9 mouse cellular contexts compared by ENCODE assay signal in genomic region chr14:34769567-34770158, GRCm38 (mm10). TPM values are rescaled to one million over a fixed set of nuclear protein-coding genes. Genes with fewer than 3 reads are reported as not detected.
DNase-seq lines count a peak whose midpoint lies in the region; ATAC-seq and TF ChIP-seq lines count a peak whose summit lies in the region.
"Had no signal": no experiment of that assay in that cellular context is flagged by ENCODE, and none has a peak within 500 bp of the region (broad histone marks: within the 10 kb centered on the region; RNA-seq: fewer than 3 reads in every experiment).

No protein-coding gene starts in this region.

- H3K36me3 ChIP-seq in spleen, adult 2 months (ENCODE audit: control insufficient read depth, insufficient read depth, low read length) = no peaks in the 10 kb centered on the region
- no peaks in the 10 kb centered on the region for H3K36me3 ChIP-seq in heart, embryonic 12.5 days
- H3K36me3 ChIP-seq in macrophage (ENCODE audit: inconsistent target) = no peaks in the 10 kb centered on the region

- ATAC-seq in heart, embryonic 12.5 days (ENCODE audit: insufficient number of reproducible peaks, low FRiP score) = peak; percentile 54

- peak overlapping the region; percentile 48 for H3K27ac ChIP-seq in spleen, adult 2 months (ENCODE audit: insufficient read depth, low read length)
- H3K27ac ChIP-seq in heart, embryonic 12.5 days (ENCODE audit: poor library complexity, severe bottlenecking) = no peak overlapping the region
- H3K27ac ChIP-seq in macrophage = no peak overlapping the region

- H3K4me3 ChIP-seq in spleen, adult 2 months (ENCODE audit: extremely low read depth, insufficient read depth, insufficient read length) = peak overlapping the region; percentile 56
- H3K4me3 ChIP-seq in heart, embryonic 12.5 days = peak overlapping the region; percentile 60
- H3K4me3 ChIP-seq in macrophage (ENCODE audit: inconsistent target) = peak overlapping the region; percentile 15; the same call in 1 of the 2 replicates

- peak overlapping the region; percentile 100 for H3K4me2 ChIP-seq in heart, embryonic 12.5 days

- TF ChIP-seq POLR2A in spleen, adult 2 months (IDR thresholded peaks at IDR 0.05; ENCODE audit: low read depth, low read length) = no peak

- WGBS in spleen, adult 2 months = 29% methylated on average over 32 of the region's 32 CpGs
- WGBS in heart, embryonic 12.5 days = 13% methylated on average over 32 of the region's 32 CpGs
- WGBS in macrophage (ENCODE audit: missing documents) = 28% methylated on average over 31 of the region's 32 CpGs

- peaks cover 4% of the 10 kb centered on the region; the same call in 1 of the 2 replicates for H3K27me3 ChIP-seq in spleen, adult 2 months (ENCODE audit: control insufficient read depth, insufficient read depth, low read length)
- peaks cover 7% of the 10 kb centered on the region; the same call in 1 of the 2 replicates for H3K27me3 ChIP-seq in heart, embryonic 12.5 days (replicated peaks)

- no peaks in the 10 kb centered on the region for H3K79me2 ChIP-seq in macrophage (ENCODE audit: inconsistent target)

- H3K9me3 ChIP-seq in heart, embryonic 12.5 days (replicated peaks) = no peaks in the 10 kb centered on the region

- H3K9ac ChIP-seq in heart, embryonic 12.5 days = peak overlapping the region; percentile 75

- peaks cover 9% of the 10 kb centered on the region; the same call in 1 of the 2 replicates for H3K4me1 ChIP-seq in spleen, adult 2 months (ENCODE audit: control insufficient read depth, insufficient read depth, insufficient read length)
- peaks cover 10% of the 10 kb centered on the region; the same call in 1 of the 2 replicates for H3K4me1 ChIP-seq in heart, embryonic 12.5 days (replicated peaks)

- intact Hi-C loops in gastrocnemius, postnatal 36 days (cut with DNase I) = no loop called here

- DNase-seq in spleen, adult 2 months (ENCODE audit: low read depth in 1 of 2, low spot score in 2 of 2) = no peak
- no peak for DNase-seq in spleen, postnatal 36 days (ENCODE audit: low spot score in 2 of 2)
- peak; percentile 11 for DNase-seq in cerebellum, adult 9-11 months
- DNase-seq in kidney, postnatal 14 days = peak; percentile 34
- DNase-seq in right cerebral cortex, adult 2 months (ENCODE audit: low spot score in 2 of 2) = peak; percentile 44 to 59
- DNase-seq in gastrocnemius, postnatal 36 days = no peak

- no peak for TF ChIP-seq CTCF in spleen, adult 2 months (IDR thresholded peaks at IDR 0.05; ENCODE audit: extremely low read depth, insufficient read depth, insufficient read length, insufficient replicate concordance)

RNA-seq across cellular contexts. Expression of gene Grid1, which starts 50.2 kb away (rescaled TPM):
- 0.02 TPM in 1 of 2 replicates, not detected in the other for polyA plus RNA-seq in spleen, adult 2 months (2012; rRNA removed)
- 0.44 and 0.51 TPM in 2 replicates for polyA plus RNA-seq in heart, embryonic 12.5 days (2016; fragmentation: Nextera tagmentation; extraction: Ambion mirVana)
- not detected for total RNA-seq in macrophage (2018; cell fraction: chromatin; rRNA removed)
- not detected for total RNA-seq in macrophage (2018; cell fraction: cytosol; rRNA removed)
- total RNA-seq in macrophage (2018; cell fraction: nucleus; rRNA removed) = not detected
- not detected in 3 replicates for polyA plus RNA-seq in macrophage (2018)
- total RNA-seq in gastrocnemius, postnatal 36 days (2021) = not detected
- total RNA-seq: heart, adult 18-20 months had no signal

Comparison
In these comparisons a context has a peak if more than half of its experiments do, and no peak if none do; other contexts are left out.
1. DNase-seq: peak in cerebellum, adult 9-11 months (single experiment), kidney, postnatal 14 days (single experiment) and right cerebral cortex, adult 2 months (2 of 2); none in spleen, adult 2 months (0 of 2), spleen, postnatal 36 days (0 of 2) and gastrocnemius, postnatal 36 days (0 of 2).
2. Peak in every context shown above with its lines, with median percentiles within 50 percentile points of each other: H3K4me3 ChIP-seq.